Mouse (Mus musculus): ENCODE measurements around the gene Tgfbi.
A peak's percentile ranks its signal among the peaks of the same experiment; 100 is the strongest.

Gene Tgfbi

GRCm38 (mm10) chr13:56609103-56609856 lies at the start of gene Tgfbi:
Gene Tgfbi (plus strand): TSS chr13:56609523.
- peak; percentile 73 for DNase-seq (ENCODE audit: extremely low spot score, low spot score)

GRCm38 (mm10) chr13:56559841-56560370 lies 49.4 kb upstream of the Tgfbi start:
- no peak for DNase-seq (ENCODE audit: extremely low spot score, low spot score)

GRCm38 (mm10) chr13:56561129-56561528 lies 48.2 kb upstream of the Tgfbi start:
- no peak for DNase-seq (ENCODE audit: extremely low spot score, low spot score)

- peak; percentile 30 for DNase-seq (ENCODE audit: extremely low spot score, low spot score)
Observed at GRCm38 (mm10) chr13:56563075-56563474, 46.2 kb upstream of the Tgfbi start.

- DNase-seq (ENCODE audit: extremely low spot score, low spot score), result no peak
Observed at GRCm38 (mm10) chr13:56566336-56566735, 43.0 kb upstream of the Tgfbi start.

- no peak for DNase-seq (ENCODE audit: extremely low spot score, low spot score)
Observed at GRCm38 (mm10) chr13:56571645-56572044, 37.7 kb upstream of the Tgfbi start.

GRCm38 (mm10) chr13:56575074-56575473 lies 34.2 kb upstream of the Tgfbi start:
- no peak for DNase-seq (ENCODE audit: extremely low spot score, low spot score)

GRCm38 (mm10) chr13:56575701-56576321 lies 33.5 kb upstream of the Tgfbi start:
- peak; percentile 85 for DNase-seq (ENCODE audit: extremely low spot score, low spot score)

GRCm38 (mm10) chr13:56578097-56578496 lies 31.2 kb upstream of the Tgfbi start:
- no peak for DNase-seq (ENCODE audit: extremely low spot score, low spot score)

- no peak for DNase-seq (ENCODE audit: extremely low spot score, low spot score)
Observed at GRCm38 (mm10) chr13:56580450-56580849, 28.9 kb upstream of the Tgfbi start.

GRCm38 (mm10) chr13:56581512-56581911 lies 27.8 kb upstream of the Tgfbi start:
- DNase-seq (ENCODE audit: extremely low spot score, low spot score), result no peak

GRCm38 (mm10) chr13:56581961-56582434 lies 27.3 kb upstream of the Tgfbi start:
- DNase-seq (ENCODE audit: extremely low spot score, low spot score), result peak; percentile 93

- DNase-seq (ENCODE audit: extremely low spot score, low spot score), result peak; percentile 69
Observed at GRCm38 (mm10) chr13:56582720-56583119, 26.6 kb upstream of the Tgfbi start.

GRCm38 (mm10) chr13:56586046-56586445 lies 23.3 kb upstream of the Tgfbi start:
- no peak for DNase-seq (ENCODE audit: extremely low spot score, low spot score)

- no peak for DNase-seq (ENCODE audit: extremely low spot score, low spot score)
Observed at GRCm38 (mm10) chr13:56588454-56589117, 20.7 kb upstream of the Tgfbi start.

GRCm38 (mm10) chr13:56590202-56590601 lies 19.1 kb upstream of the Tgfbi start:
- DNase-seq (ENCODE audit: extremely low spot score, low spot score), result no peak

GRCm38 (mm10) chr13:56591191-56591590 lies 18.1 kb upstream of the Tgfbi start:
- no peak for DNase-seq (ENCODE audit: extremely low spot score, low spot score)

- no peak for DNase-seq (ENCODE audit: extremely low spot score, low spot score)
Observed at GRCm38 (mm10) chr13:56591939-56592338, 17.4 kb upstream of the Tgfbi start.

- no peak for DNase-seq (ENCODE audit: extremely low spot score, low spot score)
Observed at GRCm38 (mm10) chr13:56593196-56593595, 16.1 kb upstream of the Tgfbi start.

- DNase-seq (ENCODE audit: extremely low spot score, low spot score), result no peak
Observed at GRCm38 (mm10) chr13:56593961-56594391, 15.3 kb upstream of the Tgfbi start.

GRCm38 (mm10) chr13:56595246-56595645 lies 14.1 kb upstream of the Tgfbi start:
- no peak for DNase-seq (ENCODE audit: extremely low spot score, low spot score)

- no peak for DNase-seq (ENCODE audit: extremely low spot score, low spot score)
Observed at GRCm38 (mm10) chr13:56597296-56597695, 12.0 kb upstream of the Tgfbi start.

Data from neural tube, embryonic 10.5 days (tissue).